Mouse (Mus musculus) Patski (cell line): Measurements from ENCODE around the gene Cdc42ep5. TPM values are rescaled to one million over a fixed set of nuclear protein-coding genes. Genes with fewer than 3 reads are reported as not detected.

Experiments used
- ATAC-seq: fragments of 100-300 bp; one replicate; pipeline ENCODE4 v1.8.0; 2021
- CTCF ChIA-PET: fragments of 350-600 bp; sonication (Branson Sonifier 250); formaldehyde crosslinking; loops from one replicate; lab custom pipeline; 2022; ENCODE audit warnings: inconsistent platforms; lab: Charles Lee
- POLR2A ChIA-PET: fragments of 350-600 bp; sonication (Branson Sonifier 250); formaldehyde crosslinking; loops from one replicate; lab custom pipeline; 2022; ENCODE audit warnings: antibody characterized with exemption, inconsistent platforms; lab: Charles Lee
- DNase-seq: peaks from one replicate; pipeline ENCODE4 v3.0.0-alpha.2; 2011; ENCODE audit warnings: low read depth, low spot score
- H3K27me3 ChIP-seq: fragments of 371-371 bp; one replicate; pipeline ENCODE4 v1.5.1; 2021
- CTCF ChIP-seq: fragments of 100-300 bp; IDR thresholded peaks from one replicate; pipeline ENCODE4 v1.5.1; 2021
- in situ Hi-C: fragments of 300-500 bp; cut with MboI; formaldehyde crosslinking; loops from 3 replicates; pipeline ENCODE4 v1.11.1; 2018; ENCODE audit warnings: low pct_unique_long_range_greater_than_20kb, mixed read lengths
- polyA plus RNA-seq: library from polyadenylated mRNA; unstranded; gene quantifications from one replicate; pipeline ENCODE4 v1.2.3, GENCODE M21; 2021

Gene Cdc42ep5
- polyA plus RNA-seq, 1 experiment from 2014 or later: 0.58 TPM

DNA sequence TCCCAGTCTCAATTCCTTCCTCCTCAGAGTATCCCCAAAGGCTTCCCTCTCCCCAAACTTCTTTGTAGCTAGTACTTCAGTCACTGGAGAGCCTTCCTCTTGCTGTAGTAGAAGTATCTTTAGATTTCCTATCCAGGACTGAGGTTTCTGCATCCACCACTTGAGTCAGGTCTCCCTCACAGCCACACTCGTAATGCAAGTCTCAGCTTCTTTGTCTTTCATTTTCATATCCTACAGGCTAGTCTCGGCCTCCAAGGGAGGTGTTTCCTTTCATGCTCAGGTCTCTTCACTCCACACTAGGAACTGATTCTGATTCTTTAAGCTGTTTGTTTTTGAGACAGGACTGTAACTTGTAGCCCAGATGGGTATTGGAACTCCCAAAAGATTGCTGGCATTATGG, 26.5 kb downstream of the Cdc42ep5 start:
- in situ Hi-C loops: loop anchor here (10.0 kb wide), 1 partner anchor 443 kb away; the partner anchor contains the start of genes Mboat7 and Tsen34
- no peak for TF ChIP-seq CTCF
- H3K27me3 ChIP-seq: no peaks in the 10 kb centered on the region
- ATAC-seq (no peak), DNase-seq (no peak)
- ChIA-PET CTCF (interaction anchor here (1.3 kb wide), 1 partner anchor 10 kb away, joined by 4 read pairs; no protein-coding TSS in a partner anchor), POLR2A (interaction anchor here (1.0 kb wide), 1 partner anchor 9 kb away, joined by 5 read pairs; no protein-coding TSS in a partner anchor)

DNA sequence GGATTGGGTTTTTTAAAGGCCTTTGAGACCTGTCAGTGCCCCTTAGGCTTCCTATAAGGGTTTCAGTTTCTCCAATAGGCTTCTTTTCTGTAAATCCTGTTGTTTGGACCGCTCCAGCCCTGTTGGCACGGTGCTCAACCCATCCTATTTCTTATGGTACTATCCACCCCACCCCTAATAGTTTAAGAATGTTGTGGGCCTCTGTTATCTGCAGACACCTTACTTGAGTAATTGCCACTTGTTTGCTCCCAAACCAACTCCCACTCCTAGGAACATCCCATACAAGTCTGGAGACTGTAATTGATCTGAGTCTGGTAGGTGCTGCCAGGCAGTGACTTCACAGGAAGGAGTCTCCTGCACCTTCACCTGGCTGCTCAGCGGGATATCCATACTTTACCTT, 26.9 kb downstream of the Cdc42ep5 start:
- ATAC-seq (no peak), DNase-seq (no peak)
- TF ChIP-seq CTCF: no peak
- no peaks in the 10 kb centered on the region for H3K27me3 ChIP-seq
- in situ Hi-C loops: loop anchor here (10.0 kb wide), 1 partner anchor 443 kb away; the partner anchor contains the start of genes Mboat7 and Tsen34
- CTCF ChIA-PET: interaction anchor here (1.3 kb wide), 1 partner anchor 10 kb away, joined by 4 read pairs; no protein-coding TSS in a partner anchor
- POLR2A ChIA-PET: interaction anchor here (0.7 kb wide), 1 partner anchor 876 kb away, joined by 3 read pairs; no protein-coding TSS in a partner anchor

DNA sequence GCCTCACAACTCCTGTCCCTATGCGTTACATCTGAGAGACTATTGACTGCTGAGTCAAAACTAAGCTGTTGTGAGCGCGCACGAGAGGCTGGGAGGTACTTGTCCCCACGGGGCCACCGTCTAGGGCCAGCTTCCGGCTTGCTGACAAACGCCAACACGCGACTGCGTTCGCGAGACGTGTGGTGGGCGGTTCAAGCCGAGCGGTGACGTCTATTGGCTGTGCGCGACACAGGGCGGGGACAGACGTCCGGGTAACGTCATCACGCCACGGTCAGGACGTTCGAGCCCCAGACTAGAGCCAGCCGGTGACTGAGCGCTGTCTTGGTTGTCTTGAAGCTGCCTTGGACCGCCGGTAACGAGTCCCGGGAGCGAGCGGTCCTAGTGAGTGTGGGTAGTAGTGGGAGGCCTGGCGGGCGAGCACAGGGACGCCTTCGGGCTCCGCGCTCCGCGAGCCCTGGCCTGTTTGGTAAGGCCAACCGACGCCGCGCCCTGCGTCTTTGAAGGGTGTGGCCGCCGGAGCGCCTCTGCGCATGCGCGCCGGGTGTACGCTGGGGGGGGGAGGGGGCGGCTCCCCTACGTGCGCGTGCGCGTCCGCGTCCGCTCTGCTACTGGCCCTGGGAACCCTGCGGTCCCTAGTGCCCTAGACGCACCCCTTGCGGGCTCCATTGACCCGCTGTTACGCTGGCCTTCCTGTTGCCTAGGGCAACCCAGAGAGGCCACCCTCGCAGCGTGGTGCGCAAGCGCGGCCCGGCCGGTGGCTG, 27.7 kb downstream of the Cdc42ep5 start, which contains the start of gene Leng8:
Gene Leng8 (plus strand): TSS at position 269 of the 761 bp plus-strand sequence.
- ChIA-PET POLR2A (interaction anchor here (0.7 to 0.9 kb wide), 3 partner anchors 11 to 877 kb away, joined by 3 read pairs; partner anchors contain the start of gene Leng9), CTCF (interaction anchor here (1.0 to 3.3 kb wide), 4 partner anchors 9 to 292 kb away, joined by 3 to 11 read pairs (median 4); no protein-coding TSS in a partner anchor)
- in situ Hi-C loops: loop anchor here (10.0 kb wide), 1 partner anchor 442 kb away; the partner anchor contains the start of genes Mboat7 and Tsen34
- peak; percentile 88 for DNase-seq
- no peak for TF ChIP-seq CTCF
- no peaks in the 10 kb centered on the region for H3K27me3 ChIP-seq
- ATAC-seq: peak; percentile 93

DNA sequence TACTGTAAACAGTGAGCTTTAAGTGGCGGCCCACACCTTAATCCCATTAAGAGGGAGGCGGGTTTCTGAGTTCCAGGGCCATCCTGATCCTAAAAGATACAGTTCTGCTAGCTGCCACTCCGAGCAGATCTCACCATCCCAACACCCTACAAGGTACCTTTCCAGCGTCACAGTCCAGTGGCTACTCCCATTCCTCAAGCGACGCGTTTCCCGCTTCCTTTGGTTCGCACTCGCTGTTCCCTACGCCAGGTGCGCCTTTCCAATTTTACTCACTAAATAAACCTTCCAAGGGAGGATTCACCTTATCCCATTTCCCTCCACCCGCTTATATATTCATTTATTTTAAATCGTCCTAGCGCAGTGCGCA, 28.3 kb downstream of the Cdc42ep5 start:
- no peaks in the 10 kb centered on the region for H3K27me3 ChIP-seq
- CTCF ChIA-PET: interaction anchor here (0.7 to 3.3 kb wide), 5 partner anchors 10 to 333 kb away, joined by 3 to 11 read pairs (median 4); no protein-coding TSS in a partner anchor
- ATAC-seq (peak; percentile 10), DNase-seq (no peak)
- no peak for TF ChIP-seq CTCF
- POLR2A ChIA-PET: interaction anchor here (0.7 to 0.9 kb wide), 2 partner anchors 11 to 14 kb away, joined by 3 read pairs; partner anchors contain the start of gene Leng9
- in situ Hi-C loops: loop anchor here (10.0 kb wide), 1 partner anchor 442 kb away; the partner anchor contains the start of genes Mboat7 and Tsen34

DNA sequence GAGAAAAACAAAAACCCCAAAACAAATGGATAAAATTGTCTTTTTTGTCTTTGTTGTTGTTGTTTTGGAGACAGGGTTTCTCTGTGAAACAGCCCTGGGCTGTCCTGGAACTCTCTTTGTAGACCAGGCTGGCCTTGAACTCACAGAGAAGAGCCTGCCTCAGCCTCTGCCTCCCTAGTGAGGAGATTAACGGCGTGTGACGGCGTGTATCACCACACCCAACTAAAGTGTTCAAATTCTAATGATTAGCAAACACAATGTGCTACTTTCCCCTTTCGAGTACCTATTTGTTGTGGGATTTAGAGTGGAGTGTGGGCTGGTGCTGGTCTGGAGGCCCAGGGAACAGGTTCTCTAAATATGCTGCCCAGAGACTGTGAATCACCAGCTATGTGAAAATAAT, 29.7 kb downstream of the Cdc42ep5 start:
- in situ Hi-C loops: loop anchor here (10.0 kb wide), 1 partner anchor 440 kb away; the partner anchor contains the start of genes Mboat7 and Tsen34
- no peak for DNase-seq
- TF ChIP-seq CTCF: no peak
- POLR2A ChIA-PET: no interaction called here
- no peak for ATAC-seq
- no peaks in the 10 kb centered on the region for H3K27me3 ChIP-seq
- CTCF ChIA-PET: interaction anchor here (1.1 to 3.3 kb wide), 3 partner anchors 9 to 292 kb away, joined by 3 to 11 read pairs (median 3); no protein-coding TSS in a partner anchor

DNA sequence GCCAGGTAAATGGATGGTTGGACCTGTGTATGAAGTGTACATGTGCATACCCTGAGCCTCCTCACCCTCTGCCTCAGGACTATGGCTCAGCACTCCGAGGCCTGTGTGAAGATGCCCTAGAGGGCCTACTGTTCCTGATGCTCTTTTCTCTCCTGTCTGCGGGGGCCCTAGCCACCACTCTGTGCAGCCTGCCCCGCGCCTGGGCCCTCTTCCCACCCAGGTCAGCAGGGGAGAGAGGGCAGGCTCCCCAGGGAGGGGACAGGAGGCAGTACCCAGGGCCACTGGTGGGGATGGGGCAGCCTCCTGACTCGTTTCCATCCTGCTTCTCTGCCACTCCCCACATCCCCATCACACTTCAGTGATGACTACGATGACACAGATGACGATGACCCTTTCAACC, 31.7 kb downstream of the Cdc42ep5 start:
- TF ChIP-seq CTCF: no peak
- DNase-seq: no peak
- no peak for ATAC-seq
- in situ Hi-C loops: loop anchor here (10.0 kb wide), 1 partner anchor 438 kb away; the partner anchor contains the start of genes Mboat7 and Tsen34
- H3K27me3 ChIP-seq: no peaks in the 10 kb centered on the region
- POLR2A ChIA-PET: no interaction called here
- CTCF ChIA-PET: interaction anchor here (1.0 kb wide), 1 partner anchor 12 kb away, joined by 7 read pairs; no protein-coding TSS in a partner anchor

DNA sequence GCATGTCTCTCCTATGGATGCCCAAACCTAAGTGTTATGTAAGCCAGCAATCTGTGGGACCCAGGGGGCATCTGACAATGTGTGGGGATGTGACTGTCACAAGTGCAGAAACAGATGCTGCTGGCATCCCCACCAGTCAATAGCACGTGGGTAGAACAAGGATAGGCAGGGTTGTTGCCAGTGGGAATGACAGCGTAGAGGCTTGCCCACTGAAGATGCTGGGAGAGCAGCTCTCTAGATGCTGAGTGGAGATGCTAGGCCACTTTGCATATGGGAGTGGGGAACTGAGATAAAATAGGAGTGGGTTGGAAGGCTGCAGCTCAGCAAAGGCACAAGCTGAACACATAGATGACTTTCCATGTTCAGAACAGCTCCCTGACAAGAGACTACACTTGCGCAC, 32.1 kb downstream of the Cdc42ep5 start:
- POLR2A ChIA-PET: no interaction called here
- DNase-seq (no peak), ATAC-seq (no peak)
- CTCF ChIA-PET: interaction anchor here (0.8 kb wide), 1 partner anchor 294 kb away, joined by 3 read pairs; no protein-coding TSS in a partner anchor
- TF ChIP-seq CTCF: no peak
- H3K27me3 ChIP-seq: no peaks in the 10 kb centered on the region
- in situ Hi-C loops: loop anchor here (10.0 kb wide), 1 partner anchor 438 kb away; the partner anchor contains the start of genes Mboat7 and Tsen34

DNA sequence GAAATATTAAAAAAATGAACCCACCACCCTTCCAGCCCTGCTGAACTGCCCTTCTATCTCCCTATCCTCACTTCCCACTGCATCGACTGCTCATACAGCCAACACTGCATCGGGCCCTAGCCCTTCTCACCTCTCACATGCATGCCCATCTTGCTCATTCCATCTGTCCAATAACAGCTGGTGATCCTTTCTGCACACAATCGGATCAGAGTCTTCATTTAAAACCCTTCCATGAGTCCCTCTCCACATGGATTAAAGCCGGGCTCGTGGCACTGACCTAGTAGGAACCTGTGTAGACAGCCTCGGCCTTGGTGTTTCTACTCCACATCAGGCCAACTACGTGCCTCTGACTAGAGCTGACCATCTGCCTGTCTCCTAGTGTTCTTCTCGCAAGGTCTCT, 32.7 kb downstream of the Cdc42ep5 start:
- ATAC-seq: no peak
- CTCF ChIA-PET: interaction anchor here (0.8 to 1.4 kb wide), 2 partner anchors 18 to 295 kb away, joined by 3 read pairs; no protein-coding TSS in a partner anchor

DNA sequence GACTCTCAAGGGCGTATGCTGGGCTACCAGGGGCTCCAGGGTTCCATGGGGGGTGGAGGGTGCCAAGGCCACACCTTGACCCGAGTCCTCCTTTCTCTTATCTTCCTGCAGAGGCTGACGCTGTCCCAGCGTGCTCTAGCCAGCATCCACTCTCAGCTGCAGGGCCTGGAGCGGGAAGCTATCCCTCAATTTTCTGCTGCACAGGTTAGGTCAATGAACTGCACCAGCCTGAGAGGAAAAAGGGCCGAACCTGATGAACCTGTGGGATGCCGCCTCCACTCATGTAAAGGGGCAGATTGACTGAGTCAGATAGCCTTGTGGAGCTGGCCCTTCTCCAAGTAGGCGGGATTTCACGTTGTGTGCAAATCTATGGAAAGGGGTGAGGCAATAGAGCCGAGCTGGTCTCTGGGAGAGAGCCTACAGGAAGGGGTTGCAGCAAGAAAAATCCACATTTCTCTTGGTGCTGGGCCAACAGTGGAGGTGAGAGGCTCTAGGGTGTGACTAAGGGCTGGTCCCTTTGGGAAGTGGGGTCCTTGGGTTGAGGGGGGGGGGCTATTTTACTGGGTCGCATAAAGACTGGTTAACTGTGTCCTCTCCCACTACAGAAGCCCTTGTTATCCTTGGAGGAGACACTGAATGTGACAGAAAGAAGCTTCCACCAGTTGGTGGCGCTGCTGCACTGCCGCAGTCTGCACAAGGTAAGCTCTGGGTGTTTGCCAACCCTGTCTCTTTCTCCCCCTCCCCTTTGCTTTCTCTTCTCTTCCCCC, 33.8 kb downstream of the Cdc42ep5 start:
- no peak for TF ChIP-seq CTCF
- peak; percentile 72 for ATAC-seq
- no peaks in the 10 kb centered on the region for H3K27me3 ChIP-seq
- in situ Hi-C loops: loop anchor here (10.0 kb wide), 1 partner anchor 436 kb away; the partner anchor contains the start of genes Mboat7 and Tsen34
- no peak for DNase-seq
- ChIA-PET POLR2A (interaction anchor here (0.6 kb wide), 1 partner anchor 128 kb away, joined by 3 read pairs; no protein-coding TSS in a partner anchor), CTCF (interaction anchor here (0.9 to 1.8 kb wide), 10 partner anchors 10 to 382 kb away, joined by 3 to 8 read pairs (median 4); partner anchors contain the start of genes Leng9 and Ttyh1)

More for the DNA sequence above, 32.7 kb downstream of the Cdc42ep5 start:
- DNase-seq: no peak
- in situ Hi-C loops: loop anchor here (10.0 kb wide), 1 partner anchor 437 kb away; the partner anchor contains the start of genes Mboat7 and Tsen34
- POLR2A ChIA-PET: no interaction called here
- H3K27me3 ChIP-seq: no peaks in the 10 kb centered on the region
- no peak for TF ChIP-seq CTCF
